Mouse (Mus musculus) right cerebral cortex, postnatal 36 days (tissue): ENCODE data around the gene Mrpl55.
A peak's percentile ranks its signal among the peaks of the same experiment; 100 is the strongest.

ENCODE experiments used
- DNase-seq, 2 experiments: peaks; one replicate each; pipeline ENCODE4 v3.0.0; 2022; ENCODE audit warnings: low spot score in 2 of 2, mixed read lengths in 1 of 2

Mrpl55 gene

GRCm38 (mm10) chr11:59202081-59202995, at the start of gene Mrpl55:
Mrpl55 (plus strand) TSS chr11:59202486.
- peak; percentile 89 to 92 for DNase-seq

GRCm38 (mm10) chr11:59154220-59154619, 48.1 kb upstream of the Mrpl55 start:
- DNase-seq, result no peak

GRCm38 (mm10) chr11:59155900-59156299, 46.4 kb upstream of the Mrpl55 start:
- no peak for DNase-seq

GRCm38 (mm10) chr11:59159099-59159498, 43.2 kb upstream of the Mrpl55 start:
- DNase-seq, result no peak

GRCm38 (mm10) chr11:59159558-59159957, 42.7 kb upstream of the Mrpl55 start:
- no peak for DNase-seq

- DNase-seq, result no peak
Observed at GRCm38 (mm10) chr11:59161398-59161797, 40.9 kb upstream of the Mrpl55 start.

GRCm38 (mm10) chr11:59162443-59163254, 39.6 kb upstream of the Mrpl55 start:
- no peak for DNase-seq

GRCm38 (mm10) chr11:59163255-59164236, 38.7 kb upstream of the Mrpl55 start, which contains the start of gene Iba57:
Iba57 (minus strand) TSS chr11:59163739.
- DNase-seq, result peak; percentile 99 to 100

- no peak for DNase-seq
Observed at GRCm38 (mm10) chr11:59164384-59164783, 37.9 kb upstream of the Mrpl55 start.

- no peak for DNase-seq
Observed at GRCm38 (mm10) chr11:59165616-59166241, 36.6 kb upstream of the Mrpl55 start.

GRCm38 (mm10) chr11:59169807-59170206, 32.5 kb upstream of the Mrpl55 start:
- DNase-seq, result no peak

- no peak for DNase-seq
Observed at GRCm38 (mm10) chr11:59170549-59170948, 31.7 kb upstream of the Mrpl55 start.

- no peak for DNase-seq
Observed at GRCm38 (mm10) chr11:59174189-59174838, 28.0 kb upstream of the Mrpl55 start.

- DNase-seq, result no peak
Observed at GRCm38 (mm10) chr11:59176475-59176874, 25.8 kb upstream of the Mrpl55 start.

GRCm38 (mm10) chr11:59176921-59177320, 25.4 kb upstream of the Mrpl55 start:
- DNase-seq, result no peak

GRCm38 (mm10) chr11:59182864-59183331, 19.4 kb upstream of the Mrpl55 start, which contains the start of gene Gjc2:
Gjc2 (minus strand) TSS chr11:59183213.
- no peak for DNase-seq

- no peak for DNase-seq
Observed at GRCm38 (mm10) chr11:59183821-59184220, 18.5 kb upstream of the Mrpl55 start.

GRCm38 (mm10) chr11:59185490-59185889, 16.8 kb upstream of the Mrpl55 start:
- DNase-seq, result no peak

- DNase-seq, result no peak
Observed at GRCm38 (mm10) chr11:59187706-59188105, 14.6 kb upstream of the Mrpl55 start.
